Mouse (Mus musculus): ENCODE data around the gene Mtmr11.

The Mtmr11 gene

GRCm38 (mm10) chr3:96172197-96173178 lies 10.7 kb downstream of the Mtmr11 start, which contains the start of gene Sf3b4:
TSS of gene Sf3b4 (plus strand) at chr3:96172332.
- peak; percentile 97 for DNase-seq (ENCODE audit: low read depth)

GRCm38 (mm10) chr3:96173185-96173584 lies 11.4 kb downstream of the Mtmr11 start:
- no peak for DNase-seq (ENCODE audit: low read depth)

- peak; percentile 28 for DNase-seq (ENCODE audit: low read depth)
Measured at GRCm38 (mm10) chr3:96174042-96174441, 12.2 kb downstream of the Mtmr11 start.

GRCm38 (mm10) chr3:96175251-96175650 lies 13.4 kb downstream of the Mtmr11 start:
- no peak for DNase-seq (ENCODE audit: low read depth)

- no peak for DNase-seq (ENCODE audit: low read depth)
Measured at GRCm38 (mm10) chr3:96178427-96178826, 16.6 kb downstream of the Mtmr11 start.

GRCm38 (mm10) chr3:96178902-96179301 lies 17.1 kb downstream of the Mtmr11 start:
- no peak for DNase-seq (ENCODE audit: low read depth)

GRCm38 (mm10) chr3:96179531-96179930 lies 17.7 kb downstream of the Mtmr11 start:
- DNase-seq (ENCODE audit: low read depth), result no peak

- DNase-seq (ENCODE audit: low read depth), result peak; percentile 25
Measured at GRCm38 (mm10) chr3:96180727-96181477, 19.1 kb downstream of the Mtmr11 start, which contains the start of gene Sv2a. TSS of gene Sv2a (plus strand) at chr3:96181151.

GRCm38 (mm10) chr3:96181510-96182381 lies 19.9 kb downstream of the Mtmr11 start:
- no peak for DNase-seq (ENCODE audit: low read depth)

- no peak for DNase-seq (ENCODE audit: low read depth)
Measured at GRCm38 (mm10) chr3:96182382-96182776, 20.6 kb downstream of the Mtmr11 start.

- DNase-seq (ENCODE audit: low read depth), result no peak
Measured at GRCm38 (mm10) chr3:96192977-96193376, 31.2 kb downstream of the Mtmr11 start.

GRCm38 (mm10) chr3:96194966-96195365 lies 33.2 kb downstream of the Mtmr11 start:
- DNase-seq (ENCODE audit: low read depth), result no peak

GRCm38 (mm10) chr3:96195616-96196313 lies 34.0 kb downstream of the Mtmr11 start:
- no peak for DNase-seq (ENCODE audit: low read depth)

GRCm38 (mm10) chr3:96196437-96197128 lies 34.8 kb downstream of the Mtmr11 start:
- no peak for DNase-seq (ENCODE audit: low read depth)

- DNase-seq (ENCODE audit: low read depth), result peak; percentile 95
Measured at GRCm38 (mm10) chr3:96197129-96197749, 35.4 kb downstream of the Mtmr11 start.

GRCm38 (mm10) chr3:96198181-96198580 lies 36.4 kb downstream of the Mtmr11 start:
- DNase-seq (ENCODE audit: low read depth), result peak; percentile 92

- peak; percentile 33 for DNase-seq (ENCODE audit: low read depth)
Measured at GRCm38 (mm10) chr3:96198601-96199251, 36.9 kb downstream of the Mtmr11 start.

GRCm38 (mm10) chr3:96199731-96200130 lies 37.9 kb downstream of the Mtmr11 start:
- peak; percentile 18 for DNase-seq (ENCODE audit: low read depth)

- DNase-seq (ENCODE audit: low read depth), result peak; percentile 32
Measured at GRCm38 (mm10) chr3:96207819-96208218, 46.0 kb downstream of the Mtmr11 start.

Data from 416B (cell line).